Mouse (Mus musculus): ENCODE results near the gene Tmed3. TPM values are rescaled to one million over a fixed set of nuclear protein-coding genes. Genes with fewer than 3 reads are reported as not detected.

Gene Tmed3
- 26.6 TPM for total RNA-seq (2023)

GRCm38 (mm10) chr9:89704265-89705196, at the start of gene Tmed3:
Tmed3 (minus strand) TSS chr9:89705068.

GRCm38 (mm10) chr9:89738295-89738694, 33.4 kb upstream of the Tmed3 start, which contains the start of gene Ankrd34c:
Ankrd34c (minus strand) TSS chr9:89738475.

Other genes with a start within 250 kb of the Tmed3 start
- not detected for gene Minar1, start 81.9 kb downstream of the Tmed3 start, total RNA-seq (2023)
- gene Ankrd34c, start 33.4 kb upstream of the Tmed3 start, total RNA-seq (2023) = not detected
- gene Rasgrf1, start 204.8 kb upstream of the Tmed3 start, total RNA-seq (2023) = 0.15 TPM

Data from CD4-positive naive resting alpha-beta T cell, adult 57 days (primary cell).